Mouse (Mus musculus): ENCODE results near the gene Atg4c.

Gene Atg4c

GRCm38 (mm10) chr4:99186412-99187125 lies 7.2 kb upstream of the Atg4c start:
- no peak for DNase-seq (ENCODE audit: low read depth, low spot score)

- no peak for DNase-seq (ENCODE audit: low read depth, low spot score)
These were observed 1.1 kb upstream of the Atg4c start for GRCm38 (mm10) chr4:99192640-99193039.

- no peak for DNase-seq (ENCODE audit: low read depth, low spot score)
These were observed 520 bp upstream of the Atg4c start for GRCm38 (mm10) chr4:99193214-99193613.

- DNase-seq (ENCODE audit: low read depth, low spot score): no peak
These were observed 1.1 kb downstream of the Atg4c start for GRCm38 (mm10) chr4:99194826-99195225.

- DNase-seq (ENCODE audit: low read depth, low spot score): no peak
These were observed 5.0 kb downstream of the Atg4c start for GRCm38 (mm10) chr4:99198721-99199120.

GRCm38 (mm10) chr4:99199757-99200251 lies 6.1 kb downstream of the Atg4c start:
- DNase-seq (ENCODE audit: low read depth, low spot score): peak; percentile 64

- no peak for DNase-seq (ENCODE audit: low read depth, low spot score)
These were observed 6.8 kb downstream of the Atg4c start for GRCm38 (mm10) chr4:99200383-99201136.

- DNase-seq (ENCODE audit: low read depth, low spot score): no peak
These were observed 12.0 kb downstream of the Atg4c start for GRCm38 (mm10) chr4:99205773-99206172.

- peak; percentile 70 for DNase-seq (ENCODE audit: low read depth, low spot score)
These were observed 12.6 kb downstream of the Atg4c start for GRCm38 (mm10) chr4:99206356-99206755.

- no peak for DNase-seq (ENCODE audit: low read depth, low spot score)
These were observed 16.4 kb downstream of the Atg4c start for GRCm38 (mm10) chr4:99210087-99210486.

GRCm38 (mm10) chr4:99211606-99212005 lies 17.9 kb downstream of the Atg4c start:
- DNase-seq (ENCODE audit: low read depth, low spot score): no peak

- no peak for DNase-seq (ENCODE audit: low read depth, low spot score)
These were observed 19.4 kb downstream of the Atg4c start for GRCm38 (mm10) chr4:99213123-99213522.

- no peak for DNase-seq (ENCODE audit: low read depth, low spot score)
These were observed 28.5 kb downstream of the Atg4c start for GRCm38 (mm10) chr4:99222221-99222620.

GRCm38 (mm10) chr4:99224790-99225189 lies 31.1 kb downstream of the Atg4c start:
- DNase-seq (ENCODE audit: low read depth, low spot score): no peak

GRCm38 (mm10) chr4:99227226-99227625 lies 33.5 kb downstream of the Atg4c start:
- no peak for DNase-seq (ENCODE audit: low read depth, low spot score)

- DNase-seq (ENCODE audit: low read depth, low spot score): no peak
These were observed 35.6 kb downstream of the Atg4c start for GRCm38 (mm10) chr4:99229371-99229770.

GRCm38 (mm10) chr4:99235203-99235856 lies 41.6 kb downstream of the Atg4c start:
- peak; percentile 38 for DNase-seq (ENCODE audit: low read depth, low spot score)

- DNase-seq (ENCODE audit: low read depth, low spot score): no peak
These were observed 44.6 kb downstream of the Atg4c start for GRCm38 (mm10) chr4:99238305-99238704.

GRCm38 (mm10) chr4:99241674-99242073 lies 47.9 kb downstream of the Atg4c start:
- DNase-seq (ENCODE audit: low read depth, low spot score): no peak

GRCm38 (mm10) chr4:99249358-99249757 lies 55.6 kb downstream of the Atg4c start:
- DNase-seq (ENCODE audit: low read depth, low spot score): no peak

- DNase-seq (ENCODE audit: low read depth, low spot score): no peak
These were observed 56.1 kb downstream of the Atg4c start for GRCm38 (mm10) chr4:99249826-99250225.

- DNase-seq (ENCODE audit: low read depth, low spot score): no peak
These were observed 59.2 kb downstream of the Atg4c start for GRCm38 (mm10) chr4:99252957-99253356.
